Mouse (Mus musculus) embryonic facial prominence, embryonic 11.5 days (tissue): ENCODE results near the gene Pemt. TPM values are rescaled to one million over a fixed set of nuclear protein-coding genes. Genes with fewer than 3 reads are reported as not detected.

ENCODE experiments used
- ATAC-seq: fragments of 200-750 bp; cut with Nextera tagmentation; replicated peaks from 2 replicates; pipeline ENCODE4 v1.8.0; 2017; ENCODE audit warnings: low read depth; ENCODE audit not compliant: insufficient number of reproducible peaks, low FRiP score, low TSS enrichment
- DNase-seq: peaks from one replicate; pipeline ENCODE4 v3.0.0-alpha.2; 2015; ENCODE audit warnings: low spot score
- H3K27ac ChIP-seq: fragments of 300-500 bp; sonication (generic); replicated peaks from 2 replicates; pipeline ENCODE4 v1.5.1; 2014; ENCODE audit warnings: mild to moderate bottlenecking, low read depth, low read length, control low read depth
- H3K27me3 ChIP-seq: fragments of 300-500 bp; sonication (generic); 2 replicates; pipeline ENCODE4 v1.6.1; 2014; ENCODE audit warnings: mild to moderate bottlenecking, low read length, moderate library complexity, mixed read lengths; ENCODE audit not compliant: control insufficient read depth, insufficient read depth
- H3K36me3 ChIP-seq: fragments of 300-500 bp; sonication (generic); replicated peaks from 2 replicates; pipeline ENCODE4 v1.6.1; 2014; ENCODE audit warnings: low read depth, mild to moderate bottlenecking, low read length, moderate library complexity, mixed read lengths; ENCODE audit not compliant: control insufficient read depth, insufficient read depth
- H3K4me1 ChIP-seq: fragments of 300-500 bp; sonication (generic); 2 replicates; pipeline ENCODE4 v1.6.1; 2014; ENCODE audit warnings: low read length, mixed read lengths; ENCODE audit not compliant: control insufficient read depth, insufficient read depth
- H3K4me2 ChIP-seq: fragments of 300-500 bp; sonication (generic); 2 replicates; pipeline ENCODE4 v1.6.1; 2014; ENCODE audit warnings: low read depth, mild to moderate bottlenecking, control low read depth, low read length, moderate library complexity
- H3K4me3 ChIP-seq: fragments of 300-500 bp; sonication (generic); 2 replicates; pipeline ENCODE4 v1.5.1; 2014; ENCODE audit warnings: low read depth, low read length, control low read depth
- H3K9ac ChIP-seq: fragments of 300-500 bp; sonication (generic); replicated peaks from 2 replicates; pipeline ENCODE4 v1.6.1; 2014; ENCODE audit warnings: mild to moderate bottlenecking, control low read depth, low read length
- H3K9me3 ChIP-seq: fragments of 300-500 bp; sonication (generic); replicated peaks from 2 replicates; pipeline ENCODE4 v1.6.1; 2016; ENCODE audit warnings: mild to moderate bottlenecking, low read length, inconsistent platforms, mixed read lengths; ENCODE audit not compliant: control insufficient read depth
- WGBS: fragments of 180-500 bp; shearing (Covaris S2); extraction: QIAGEN DNeasy Blood & Tissue Kit; methylation state at CpG from one replicate; pipeline ENCODE4 v1.1.7; 2014; 5-methylcytosine and 5-hydroxymethylcytosine counted together
- polyA plus RNA-seq: library from polyadenylated mRNA; unstranded; fragments of >200 nt; fragmentation: Nextera tagmentation; extraction: Ambion mirVana; gene quantifications from 2 replicates; pipeline ENCODE4 v1.2.1, GENCODE M21; 2014

Gene Pemt
- polyA plus RNA-seq, 1 experiment from 2014 or later, result 7.3 TPM

DNA sequence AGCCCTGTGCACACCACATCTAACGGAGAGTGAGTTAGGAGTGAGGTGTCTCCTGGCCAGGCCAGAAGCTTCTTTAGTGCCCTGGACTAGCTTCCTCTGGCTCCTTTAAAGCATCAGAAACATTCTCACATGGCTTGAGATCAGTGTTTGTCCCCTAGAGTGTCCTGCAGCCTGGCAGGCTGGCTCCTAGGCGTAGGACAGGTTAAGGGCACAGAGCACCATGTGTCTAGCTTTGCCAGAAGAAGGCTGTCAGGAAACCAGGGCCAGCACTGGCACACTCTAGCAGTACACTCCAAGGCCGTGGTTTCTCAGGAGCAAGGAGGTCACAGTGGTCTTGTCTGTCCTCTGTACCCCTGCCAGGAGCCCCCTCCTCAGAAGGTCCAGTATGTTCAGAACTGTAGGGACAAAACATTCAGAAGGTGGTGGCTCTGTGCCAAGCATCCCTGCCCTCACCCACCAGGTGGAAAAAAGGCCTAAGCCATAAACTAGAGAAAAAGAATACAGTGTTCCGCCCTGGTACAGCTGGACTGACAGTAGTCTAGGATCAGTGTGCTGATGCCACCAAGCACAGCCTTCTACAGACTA is 15.4 kb downstream of the Pemt start:
- H3K4me3 ChIP-seq, result no peak overlapping the region
- WGBS, result 82% methylated on average over 4 of the region's 4 CpGs
- H3K27me3 ChIP-seq, result no peaks in the 10 kb centered on the region
- no peaks in the 10 kb centered on the region for H3K36me3 ChIP-seq
- H3K27ac ChIP-seq, result no peak overlapping the region
- H3K9me3 ChIP-seq, result no peaks in the 10 kb centered on the region
- ATAC-seq (no peak), DNase-seq (no peak)
- H3K9ac ChIP-seq, result no peak overlapping the region
- no peaks in the 10 kb centered on the region for H3K4me1 ChIP-seq
- no peak overlapping the region for H3K4me2 ChIP-seq

DNA sequence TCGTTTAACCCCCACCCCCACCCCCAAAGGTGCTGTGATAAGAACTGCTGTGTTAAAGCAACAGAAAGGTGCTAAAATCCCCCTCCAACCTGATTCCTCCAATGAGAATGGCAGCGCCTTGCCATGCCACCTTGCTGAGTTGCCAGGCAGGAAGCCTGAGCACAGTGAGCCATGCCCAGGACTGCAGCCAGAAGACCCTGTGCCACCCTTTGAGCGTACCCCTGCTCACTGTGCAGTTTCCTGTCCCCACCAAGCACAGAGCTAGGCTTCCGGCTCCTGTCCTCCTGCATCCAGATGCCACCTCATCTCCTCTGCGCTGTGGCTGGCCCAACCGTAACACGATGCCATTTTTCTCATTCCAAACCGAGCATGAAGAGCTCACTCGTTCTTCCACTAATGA is 16.3 kb downstream of the Pemt start:
- H3K4me3 ChIP-seq, result no peak overlapping the region
- no peaks in the 10 kb centered on the region for H3K4me1 ChIP-seq
- H3K27ac ChIP-seq, result no peak overlapping the region
- no peak for DNase-seq
- H3K27me3 ChIP-seq, result no peaks in the 10 kb centered on the region
- H3K9ac ChIP-seq, result 0 out of 2 replicates have a peak overlapping the region, but pooled peaks have one; percentile 6
- H3K4me2 ChIP-seq, result no peak overlapping the region
- H3K36me3 ChIP-seq, result no peaks in the 10 kb centered on the region
- H3K9me3 ChIP-seq, result no peaks in the 10 kb centered on the region
- ATAC-seq, result no peak
- 53% methylated on average over 9 of the region's 9 CpGs for WGBS

DNA sequence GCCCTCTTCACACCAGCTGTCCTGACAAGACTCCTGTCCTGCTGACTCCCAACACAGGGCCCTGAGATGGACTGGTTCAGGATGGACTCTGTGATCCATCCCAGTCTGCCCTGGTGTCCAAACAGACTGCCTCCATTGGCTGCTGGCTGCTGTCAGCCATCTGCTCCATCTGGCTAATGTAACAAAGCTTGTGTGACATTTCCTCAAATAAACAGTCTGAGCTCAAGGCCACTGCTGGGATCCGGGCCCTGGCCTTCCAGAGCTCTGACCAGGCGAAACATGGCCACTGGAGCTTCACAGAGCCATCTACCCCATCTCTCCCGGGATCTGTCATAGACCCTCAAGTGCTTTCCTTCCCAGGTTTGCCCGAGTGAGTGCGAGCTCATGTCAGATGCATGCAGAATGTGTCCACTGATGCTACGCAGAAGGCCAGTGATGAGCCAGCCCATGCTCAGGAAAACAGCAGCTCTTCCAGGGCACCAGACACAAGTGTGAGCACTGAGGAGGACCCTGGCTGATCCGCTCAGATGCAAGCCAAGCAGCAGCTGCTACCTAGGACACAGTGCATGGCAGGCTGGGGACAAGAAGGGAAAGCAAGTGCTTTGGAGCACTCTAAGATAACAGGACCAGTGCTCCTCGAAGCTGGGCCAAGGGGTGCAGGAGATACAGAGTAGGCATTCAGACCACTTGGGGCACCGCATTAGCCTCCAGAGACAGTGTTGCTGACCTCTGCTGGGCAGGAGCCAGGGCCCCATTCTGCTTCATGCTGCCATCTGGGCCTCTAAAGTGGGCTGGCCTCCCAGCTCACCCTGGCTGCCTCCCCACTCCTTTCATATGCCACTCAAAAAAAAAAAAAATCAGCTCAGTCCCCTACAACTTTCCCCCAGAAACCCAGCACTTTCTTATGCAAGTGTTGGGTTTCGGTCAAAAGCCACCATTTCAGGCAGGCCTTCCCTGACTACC is 18.1 kb downstream of the Pemt start:
- Histone ChIP-seq H3K27ac (no peak overlapping the region), H3K36me3 (no peaks in the 10 kb centered on the region), H3K9ac (no peak overlapping the region), H3K9me3 (no peaks in the 10 kb centered on the region), H3K4me2 (no peak overlapping the region), H3K27me3 (no peaks in the 10 kb centered on the region), H3K4me1 (no peaks in the 10 kb centered on the region), H3K4me3 (no peak overlapping the region)
- 76% methylated on average over 10 of the region's 10 CpGs for WGBS
- ATAC-seq, result 0 out of 2 replicates have a peak, but pooled peaks have one; percentile 11
- DNase-seq, result no peak

DNA sequence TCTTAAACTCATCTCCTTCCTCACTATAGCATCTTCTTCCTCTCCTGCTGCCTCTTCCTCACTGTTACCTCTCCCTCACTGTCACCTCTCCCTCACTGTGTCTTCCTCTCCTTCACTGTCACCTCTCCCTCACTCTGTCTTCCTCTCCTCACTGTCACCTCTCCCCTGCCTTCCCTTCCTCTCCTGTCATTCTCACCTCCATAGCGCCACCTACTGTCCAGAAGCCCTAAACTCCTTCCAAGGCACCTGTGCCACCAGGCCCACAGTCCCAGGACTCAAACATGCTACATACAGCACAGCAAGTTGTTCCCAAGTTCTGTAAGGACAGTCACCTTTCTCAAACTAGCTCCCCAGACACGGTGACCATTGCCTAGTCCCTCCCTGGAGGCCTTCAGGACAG is 19.0 kb downstream of the Pemt start:
- Histone ChIP-seq H3K27me3 (no peaks in the 10 kb centered on the region), H3K4me2 (no peak overlapping the region), H3K4me1 (no peaks in the 10 kb centered on the region), H3K36me3 (no peaks in the 10 kb centered on the region), H3K9ac (no peak overlapping the region), H3K27ac (no peak overlapping the region), H3K9me3 (no peaks in the 10 kb centered on the region), H3K4me3 (no peak overlapping the region)
- WGBS, result 8% methylated on average over 2 of the region's 2 CpGs
- ATAC-seq (0 out of 2 replicates have a peak, but pooled peaks have one; percentile 31), DNase-seq (peak; percentile 83)

DNA sequence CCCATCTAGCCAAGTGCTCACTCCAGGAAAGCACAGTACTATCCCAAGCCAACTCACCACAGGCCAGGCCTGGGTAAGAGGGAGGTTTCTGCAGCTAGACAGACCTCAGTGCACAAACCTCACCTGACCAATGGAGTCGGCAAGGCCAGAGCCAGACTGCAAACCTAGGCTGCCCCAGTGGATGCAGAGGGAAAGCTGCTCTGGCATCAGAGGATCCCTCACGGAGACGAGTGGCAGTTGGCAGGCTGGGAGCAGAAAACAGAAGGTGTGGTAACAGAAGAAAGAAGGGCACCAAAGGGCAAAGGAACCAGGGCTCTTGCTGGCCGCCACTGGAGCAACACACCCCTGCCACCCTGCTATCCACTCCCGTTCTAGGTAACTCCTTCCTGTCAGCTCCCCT is 20.1 kb downstream of the Pemt start:
- no peak for DNase-seq
- no peaks in the 10 kb centered on the region for H3K27me3 ChIP-seq
- 72% methylated on average over 5 of the region's 5 CpGs for WGBS
- no peak for ATAC-seq
- H3K4me3 ChIP-seq, result no peak overlapping the region
- no peak overlapping the region for H3K9ac ChIP-seq
- H3K9me3 ChIP-seq, result no peaks in the 10 kb centered on the region
- H3K27ac ChIP-seq, result no peak overlapping the region
- no peaks in the 10 kb centered on the region for H3K36me3 ChIP-seq
- no peak overlapping the region for H3K4me2 ChIP-seq
- no peaks in the 10 kb centered on the region for H3K4me1 ChIP-seq

DNA sequence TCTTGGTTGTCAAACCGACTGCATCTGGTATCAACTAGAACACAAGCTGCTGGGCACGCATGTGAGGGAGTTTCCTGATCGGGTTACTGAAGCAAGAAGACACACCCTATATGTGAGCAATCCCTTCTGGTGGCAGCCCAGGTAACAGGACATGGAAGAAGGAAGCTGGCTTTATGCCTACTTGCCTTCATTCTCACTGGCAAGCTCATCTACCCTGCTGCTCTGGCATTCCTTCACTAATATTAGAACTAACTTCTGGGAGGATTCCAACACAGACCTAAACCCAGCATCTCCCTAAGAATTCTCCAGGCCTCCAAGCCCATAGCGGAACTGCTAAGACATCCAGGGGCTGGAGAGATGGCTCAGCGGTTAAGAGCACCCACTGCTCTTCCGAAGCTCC is 25.1 kb downstream of the Pemt start:
- ATAC-seq (no peak), DNase-seq (no peak)
- Histone ChIP-seq H3K9ac (no peak overlapping the region), H3K27me3 (no peaks in the 10 kb centered on the region), H3K36me3 (no peaks in the 10 kb centered on the region), H3K4me1 (no peaks in the 10 kb centered on the region), H3K4me3 (no peak overlapping the region), H3K9me3 (no peaks in the 10 kb centered on the region), H3K4me2 (no peak overlapping the region), H3K27ac (no peak overlapping the region)
- WGBS, result 77% methylated on average over 6 of the region's 6 CpGs

DNA sequence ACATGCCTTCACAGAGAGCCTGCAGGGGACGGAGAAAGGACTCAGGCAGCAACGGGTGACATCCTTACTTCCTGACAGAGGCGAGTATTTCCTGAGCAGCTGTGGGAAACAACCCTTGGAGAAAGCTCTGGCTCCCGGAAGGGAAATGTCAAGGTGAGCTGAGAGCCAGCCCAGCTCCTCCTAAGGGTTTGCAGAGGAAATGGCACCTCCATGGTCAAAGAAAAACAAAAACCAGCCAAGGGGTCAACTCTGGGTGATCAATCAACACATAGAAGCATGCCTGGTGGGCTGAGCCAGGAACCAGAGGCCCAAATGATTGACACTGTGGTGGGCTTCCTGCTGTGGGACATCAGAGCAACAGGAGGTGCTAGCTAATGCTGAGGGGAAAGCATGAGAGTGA is 29.6 kb downstream of the Pemt start:
- Histone ChIP-seq H3K9ac (no peak overlapping the region), H3K4me2 (no peak overlapping the region), H3K4me1 (no peaks in the 10 kb centered on the region), H3K4me3 (no peak overlapping the region), H3K27ac (no peak overlapping the region), H3K36me3 (no peaks in the 10 kb centered on the region), H3K9me3 (no peaks in the 10 kb centered on the region), H3K27me3 (no peaks in the 10 kb centered on the region)
- no peak for DNase-seq
- 51% methylated on average over 4 of the region's 4 CpGs for WGBS
- no peak for ATAC-seq

DNA sequence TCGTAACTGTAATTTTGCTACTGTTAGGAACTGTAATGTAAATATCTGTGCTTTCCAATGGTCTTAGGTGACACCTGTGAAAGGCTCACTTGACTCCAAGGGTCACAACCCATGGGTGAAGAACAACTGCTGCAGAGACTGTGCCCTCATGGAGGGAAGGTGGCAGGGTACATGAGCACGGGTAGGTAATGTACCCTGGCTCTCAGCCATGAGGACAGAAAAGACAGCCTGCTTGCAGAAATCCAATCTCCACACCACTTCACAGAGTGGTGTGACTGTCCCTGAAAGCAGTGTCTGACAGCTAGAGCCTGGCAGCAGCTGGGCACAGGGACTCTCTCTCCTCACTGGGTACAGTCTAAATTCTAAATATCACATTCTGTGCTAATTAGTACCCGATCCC is 34.8 kb downstream of the Pemt start:
- H3K27me3 ChIP-seq, result no peaks in the 10 kb centered on the region
- ATAC-seq, result no peak
- DNase-seq, result no peak
- 85% methylated on average over 3 of the region's 3 CpGs for WGBS
- H3K27ac ChIP-seq, result no peak overlapping the region
- H3K4me1 ChIP-seq, result no peaks in the 10 kb centered on the region
- no peaks in the 10 kb centered on the region for H3K9me3 ChIP-seq
- no peak overlapping the region for H3K4me3 ChIP-seq
- no peak overlapping the region for H3K9ac ChIP-seq
- H3K36me3 ChIP-seq, result no peaks in the 10 kb centered on the region
- H3K4me2 ChIP-seq, result no peak overlapping the region
